Mouse (Mus musculus) NIH3T3 (cell line): ENCODE measurements at regions not wholly inside any gene's neighbourhood (a gene's known extent, or its start where the extent isn't known, plus 50 kb on each side); places are given as distances from the start of the nearest gene placed in this dataset.

Experiments
- DNase-seq: peaks from one replicate; pipeline ENCODE4 v3.0.0-alpha.2; 2012; ENCODE audit warnings: low read depth

DNA sequence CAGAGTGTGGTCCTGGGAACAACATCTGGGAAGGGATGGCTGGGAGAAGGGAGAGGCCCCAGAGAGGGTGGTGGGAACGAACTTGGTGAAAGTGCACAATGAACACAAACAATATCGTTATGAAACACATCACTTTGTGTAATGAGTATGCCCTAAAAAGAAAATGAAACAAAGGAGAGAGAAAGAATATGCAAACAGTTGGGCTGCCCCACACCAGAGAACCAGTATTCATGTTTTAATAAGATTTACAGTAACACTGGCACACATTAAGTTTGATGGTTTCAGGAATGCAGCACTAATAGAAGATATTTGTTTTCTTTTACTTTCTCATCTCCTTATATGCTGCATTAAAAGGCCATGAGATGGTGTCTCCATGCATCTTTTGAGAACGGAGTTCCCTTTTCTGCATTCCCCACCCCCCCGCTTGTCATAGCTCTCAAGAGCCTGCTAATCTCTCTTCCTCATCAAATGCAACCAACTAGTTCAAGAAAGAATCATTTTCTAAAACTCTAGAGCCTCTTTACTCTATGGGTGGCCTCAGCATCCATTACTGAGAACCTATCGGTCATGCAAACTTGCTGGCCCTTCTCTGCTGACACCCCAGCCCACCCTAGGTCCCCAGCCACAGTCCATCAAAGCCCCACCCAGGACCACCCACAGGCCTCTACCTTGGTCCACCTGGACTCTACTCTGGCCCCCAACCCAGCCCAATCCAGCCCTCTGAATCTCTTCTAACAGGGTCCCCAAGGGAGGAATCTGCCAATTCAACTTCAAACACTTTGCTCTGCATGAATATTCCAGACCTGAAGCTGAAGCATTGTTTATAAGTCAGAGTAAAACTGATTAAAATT, 379.0 kb upstream of the Nrp1 start:
- DNase-seq: no peak

DNA sequence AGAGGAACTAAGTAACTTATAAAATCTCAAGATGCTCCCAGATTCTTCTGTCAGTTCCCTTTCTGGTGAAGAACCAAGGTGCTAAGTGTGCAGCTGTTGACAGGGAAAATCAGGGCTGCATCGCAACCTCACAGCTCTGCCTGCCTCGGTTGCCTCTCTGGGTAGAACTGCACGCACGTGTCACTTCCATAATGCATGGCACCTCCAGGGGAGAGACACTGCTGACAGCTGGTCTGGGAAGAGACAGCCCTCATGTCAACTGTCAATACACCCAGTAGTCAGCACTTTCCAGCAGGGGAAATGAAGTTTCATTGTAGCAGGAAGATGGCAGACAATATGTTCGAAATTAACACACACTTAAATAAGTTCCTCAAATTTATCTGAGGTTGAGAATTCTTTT, 376.2 kb upstream of the Nrp1 start:
- no peak for DNase-seq

DNA sequence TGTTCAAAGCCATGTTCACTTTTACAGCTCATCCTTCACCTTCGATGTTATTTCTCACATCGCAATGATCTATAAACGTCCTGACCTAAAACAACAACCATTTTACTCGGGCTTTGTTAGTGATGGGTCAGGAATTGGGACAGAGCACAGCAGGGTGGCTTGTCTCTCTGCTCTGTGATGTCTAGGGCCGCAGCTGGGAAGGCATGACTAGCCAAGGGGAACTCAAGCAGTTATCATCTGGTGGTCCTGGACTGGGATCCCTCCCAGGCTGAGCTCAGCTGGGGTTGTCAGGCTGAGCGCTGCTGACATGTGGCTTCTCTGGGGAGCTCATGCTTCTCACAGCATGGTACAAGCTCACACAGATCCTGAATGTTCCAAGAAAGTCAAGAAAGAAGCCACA, 372.8 kb upstream of the Nrp1 start:
- no peak for DNase-seq

DNA sequence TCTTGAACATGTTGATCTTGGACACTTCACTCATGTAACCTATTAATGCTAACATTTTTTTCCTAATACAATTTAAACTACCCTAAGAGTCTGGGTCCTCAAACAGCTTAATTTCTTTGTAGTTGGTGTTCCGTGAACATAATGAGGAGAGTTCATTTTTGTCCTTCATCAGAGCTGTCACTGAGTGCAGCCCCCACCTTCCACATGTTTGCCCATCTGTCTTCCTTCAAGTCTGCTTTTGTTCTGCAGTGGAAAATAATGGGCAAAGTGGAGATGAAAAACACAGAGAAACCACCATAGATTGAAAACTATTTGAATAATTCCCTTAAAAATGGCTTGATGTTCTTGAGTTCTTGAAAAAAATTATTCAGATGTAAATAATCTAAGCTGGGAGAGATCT, 369.5 kb upstream of the Nrp1 start:
- no peak for DNase-seq

DNA sequence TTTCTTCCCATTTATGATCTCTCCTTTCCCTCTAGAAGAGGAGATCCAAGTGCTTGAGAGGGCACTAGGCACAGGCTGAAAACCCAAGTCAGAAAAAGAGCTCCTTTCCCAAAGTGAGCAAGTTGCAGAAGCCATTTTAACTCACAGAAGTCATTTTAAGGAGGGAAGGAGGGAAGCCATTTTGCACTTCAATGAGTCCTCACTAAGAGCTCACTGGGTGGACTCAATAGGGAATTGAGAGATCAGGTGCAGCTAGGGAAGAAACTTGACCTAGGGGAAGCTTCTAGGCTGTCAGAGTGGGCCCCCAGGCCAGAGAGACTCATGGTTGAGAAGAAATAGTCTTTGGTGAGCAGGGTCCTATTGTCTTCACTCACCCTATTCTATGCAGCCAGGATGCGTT, 363.5 kb upstream of the Nrp1 start:
- DNase-seq: no peak

DNA sequence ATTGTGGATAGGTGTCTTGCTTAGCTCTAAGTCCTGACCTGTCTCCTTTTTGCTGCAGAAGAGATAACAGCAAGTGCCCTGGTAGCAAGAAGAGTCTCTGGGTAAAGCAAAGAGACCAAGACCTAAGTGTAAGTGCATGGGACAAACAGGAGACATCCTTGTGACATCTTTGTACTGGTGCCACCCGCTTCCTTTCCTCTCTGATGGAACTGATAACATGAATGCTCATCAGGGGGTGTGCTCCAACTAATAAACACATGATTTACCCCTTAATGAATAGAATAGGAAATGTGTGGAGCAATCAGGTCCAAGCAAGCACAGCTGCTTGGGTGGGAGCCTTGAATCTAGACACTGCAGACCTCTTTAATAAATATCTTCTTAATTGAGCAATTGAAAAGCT, 362.9 kb upstream of the Nrp1 start:
- no peak for DNase-seq

DNA sequence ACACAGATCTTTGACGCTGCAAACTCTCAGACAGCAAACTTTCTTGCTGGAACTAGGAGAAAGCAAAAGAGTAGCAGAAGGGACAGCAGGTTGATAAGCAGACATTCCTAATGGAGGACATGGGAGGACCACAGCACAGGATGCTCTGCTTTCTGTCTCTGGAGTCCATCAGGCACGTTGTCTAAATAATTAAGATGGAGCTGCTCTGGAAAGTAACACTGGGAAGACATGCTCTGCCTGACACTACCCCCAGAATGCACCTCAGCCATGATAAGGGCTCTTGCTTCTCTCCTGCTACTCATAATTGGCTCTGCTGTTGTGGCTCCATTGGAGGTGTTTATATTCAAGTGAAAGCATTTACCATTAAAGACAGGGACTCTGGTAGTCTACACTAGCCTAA, 356.0 kb upstream of the Nrp1 start:
- DNase-seq: no peak

DNA sequence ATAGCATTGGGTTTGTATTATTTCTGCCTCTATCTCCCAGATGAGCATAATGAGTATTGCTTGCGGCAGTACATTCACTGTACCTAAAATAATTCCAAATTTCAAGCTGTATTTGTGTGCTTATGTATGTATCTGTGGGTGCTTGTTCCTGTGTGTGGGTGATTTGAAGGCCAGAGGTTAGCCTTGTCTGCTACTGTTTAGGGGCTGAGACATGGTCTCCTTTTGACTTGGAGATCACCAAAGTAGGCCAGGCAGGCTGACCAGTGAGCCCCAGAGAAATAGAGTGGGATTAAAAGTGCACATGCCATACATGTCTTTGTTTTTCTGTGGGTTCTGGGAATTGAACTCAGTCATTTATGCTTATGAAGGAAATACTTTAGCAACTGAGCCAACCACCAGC, 355.6 kb upstream of the Nrp1 start:
- no peak for DNase-seq

DNA sequence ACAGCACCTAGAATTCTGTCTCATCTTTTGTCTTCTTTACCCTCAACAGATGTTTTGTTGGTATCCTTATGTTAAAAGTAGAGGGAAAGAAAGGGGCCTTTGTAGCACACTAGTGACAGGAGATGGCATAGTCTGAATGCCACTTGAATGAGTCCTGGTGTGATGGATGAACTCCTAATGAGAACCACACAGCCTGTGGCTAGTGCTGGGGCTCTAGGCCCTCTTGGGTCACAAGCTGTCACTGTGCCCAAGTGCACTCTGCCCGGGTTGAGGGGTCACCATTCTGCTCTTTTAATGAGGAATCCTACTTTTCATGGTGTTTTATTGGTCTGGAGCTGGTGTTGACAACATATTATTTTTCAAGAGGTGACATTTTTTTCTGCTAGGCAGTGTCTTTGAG, 355.0 kb upstream of the Nrp1 start:
- DNase-seq: no peak

DNA sequence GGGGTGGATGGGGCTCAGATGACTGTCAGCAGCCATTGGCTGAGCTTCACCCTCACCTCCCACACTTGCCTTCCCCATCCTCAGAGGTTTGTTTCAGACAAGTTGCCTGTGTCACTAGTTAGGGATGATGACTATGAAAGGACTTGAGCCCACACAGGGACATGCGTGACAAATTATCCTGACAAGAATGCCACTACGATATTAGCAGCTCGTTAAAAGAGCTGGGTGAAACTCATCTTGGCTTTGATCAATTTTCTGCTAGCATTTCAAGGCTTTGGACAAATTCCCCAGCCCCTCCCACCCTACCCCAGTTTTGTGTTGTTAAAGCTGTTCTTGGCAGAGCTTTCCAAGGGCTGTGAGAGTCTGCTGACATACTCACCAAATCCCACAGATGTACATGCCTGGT, 354.5 kb upstream of the Nrp1 start:
- DNase-seq: peak; percentile 40

DNA sequence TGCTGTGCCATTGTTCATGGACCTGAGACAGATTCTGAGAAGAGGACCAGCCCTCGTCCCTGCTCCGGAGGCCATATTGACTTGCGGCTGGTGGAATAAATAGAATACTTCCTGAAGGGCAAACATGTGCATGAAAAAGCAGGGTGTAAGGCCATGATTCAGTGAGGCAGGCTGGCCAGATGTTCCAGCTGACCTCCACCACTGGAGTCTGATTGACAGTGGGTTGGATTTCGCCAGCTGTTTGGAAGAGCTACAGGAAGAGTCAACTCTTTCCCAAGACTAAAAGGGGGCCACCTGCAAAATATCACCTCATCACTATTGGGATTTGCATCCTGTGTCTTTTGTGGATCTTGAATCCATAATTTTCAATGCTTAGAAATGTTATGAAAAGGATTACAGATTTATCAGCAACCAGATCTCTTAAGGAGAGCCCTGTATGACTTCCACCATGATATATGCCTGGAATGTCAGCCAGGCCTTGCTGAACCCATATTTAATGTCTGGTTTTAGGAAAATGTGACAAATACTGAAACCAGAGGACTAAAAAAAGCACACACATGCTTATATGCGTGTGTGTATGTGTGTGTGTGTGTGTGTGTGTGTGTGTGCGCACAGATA, 348.9 kb upstream of the Nrp1 start:
- peak; percentile 56 for DNase-seq

DNA sequence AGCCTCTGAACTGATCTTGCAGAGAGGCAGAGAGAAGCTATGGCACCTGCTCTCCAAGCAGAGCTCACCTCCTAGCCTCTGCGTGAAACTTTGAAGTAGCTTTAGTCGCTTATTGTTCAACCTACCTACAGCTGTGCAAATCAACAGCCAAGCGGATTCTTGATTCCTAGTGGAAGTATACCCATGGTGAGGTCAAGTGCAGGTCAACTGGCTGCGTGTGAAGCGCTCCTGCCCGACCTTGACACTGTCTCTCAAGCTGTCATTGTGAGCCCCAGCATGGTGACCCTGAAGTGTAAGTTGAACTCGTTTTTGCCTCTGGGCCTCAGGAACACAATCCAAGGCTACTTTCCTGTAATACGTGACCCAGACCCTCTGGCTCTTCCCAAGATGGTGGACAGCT, 341.2 kb upstream of the Nrp1 start:
- no peak for DNase-seq

DNA sequence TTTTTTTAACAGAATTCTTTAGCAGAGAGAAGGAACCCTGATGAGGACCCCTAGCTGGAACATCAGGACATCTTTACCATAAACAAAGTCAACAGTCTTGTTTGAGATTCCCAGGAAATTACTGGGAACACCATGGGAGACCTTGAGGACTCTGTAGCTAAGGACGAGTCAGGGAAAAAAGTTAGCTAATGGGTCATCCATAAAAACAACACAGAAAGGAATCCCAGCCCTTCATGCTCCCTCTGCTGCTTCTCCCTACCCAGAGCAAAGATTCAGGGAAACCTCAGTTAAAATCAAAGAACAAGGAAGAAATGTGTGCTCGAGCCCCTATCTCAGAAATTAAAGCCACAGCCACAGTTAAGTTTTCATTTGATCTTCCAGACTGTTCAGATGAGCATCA, 334.7 kb upstream of the Nrp1 start:
- no peak for DNase-seq

DNA sequence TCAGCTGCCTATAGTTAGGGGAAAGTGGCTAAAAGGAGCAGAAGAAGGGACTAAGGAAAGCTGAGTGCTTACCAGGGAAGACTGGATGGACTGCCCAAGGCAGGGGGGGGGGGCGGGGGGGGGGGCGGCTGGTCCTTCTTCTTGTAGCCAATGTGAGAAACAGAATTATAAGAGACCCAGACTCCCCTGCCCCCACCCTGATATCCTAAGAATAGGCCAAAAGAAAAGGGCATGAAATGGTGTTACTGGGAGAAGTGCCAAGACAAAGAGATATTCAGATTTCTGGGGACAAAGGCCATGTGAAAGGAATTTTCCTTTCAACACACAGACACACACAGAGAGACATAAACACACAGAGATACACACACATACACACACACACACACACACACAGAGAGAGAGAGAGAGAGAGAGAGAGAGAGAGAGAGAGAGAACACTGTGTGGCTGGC, 333.6 kb upstream of the Nrp1 start:
- peak; percentile 72 for DNase-seq

DNA sequence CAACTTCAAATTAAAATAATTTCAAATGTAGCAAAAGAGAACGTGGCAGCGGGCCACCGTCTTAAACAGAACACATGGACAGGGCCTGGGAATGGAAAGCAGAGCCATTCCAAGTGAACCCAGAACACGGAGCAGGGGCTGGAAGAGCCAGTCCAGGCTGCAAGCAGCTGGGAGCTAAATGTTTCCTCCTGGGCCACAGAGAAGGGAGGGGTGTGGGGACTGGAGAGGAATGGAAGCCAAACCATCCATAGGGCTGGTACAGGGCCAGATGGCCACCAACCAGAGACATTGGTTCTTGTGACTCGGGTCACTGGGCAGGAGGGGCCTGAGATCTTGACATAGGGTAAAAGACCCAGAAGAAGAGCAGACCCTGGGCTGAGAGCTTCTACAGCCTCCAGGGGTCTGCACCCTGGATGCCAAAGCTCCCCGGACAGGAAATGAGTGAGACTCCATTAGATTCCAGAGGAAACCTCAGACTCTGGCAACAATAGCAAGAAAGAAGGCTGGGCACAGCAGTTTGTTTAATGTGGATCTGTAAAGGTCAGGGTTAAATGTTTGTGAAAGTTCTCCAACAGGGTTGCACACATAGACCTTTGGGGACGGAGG, 333.1 kb upstream of the Nrp1 start:
- peak; percentile 92 for DNase-seq

DNA sequence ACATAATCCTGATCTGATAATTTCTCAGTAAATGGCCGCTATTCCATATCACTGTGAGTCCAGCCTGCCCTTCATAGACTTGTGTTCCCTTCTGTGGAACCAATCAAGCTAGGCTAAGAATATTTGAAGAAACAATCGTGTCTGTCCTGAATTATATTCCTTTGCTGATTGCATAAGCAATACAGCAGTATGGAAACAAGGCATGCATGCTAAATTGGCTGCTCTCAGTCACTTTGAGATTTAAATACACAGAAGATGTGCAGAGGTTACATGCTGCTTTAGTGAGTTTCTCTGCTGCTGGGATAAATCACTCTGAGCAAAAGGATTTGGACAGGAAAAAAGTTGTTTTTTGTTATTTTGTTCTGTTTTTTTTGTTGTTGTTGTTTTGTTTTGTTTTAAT, 331.4 kb upstream of the Nrp1 start:
- DNase-seq: no peak

DNA sequence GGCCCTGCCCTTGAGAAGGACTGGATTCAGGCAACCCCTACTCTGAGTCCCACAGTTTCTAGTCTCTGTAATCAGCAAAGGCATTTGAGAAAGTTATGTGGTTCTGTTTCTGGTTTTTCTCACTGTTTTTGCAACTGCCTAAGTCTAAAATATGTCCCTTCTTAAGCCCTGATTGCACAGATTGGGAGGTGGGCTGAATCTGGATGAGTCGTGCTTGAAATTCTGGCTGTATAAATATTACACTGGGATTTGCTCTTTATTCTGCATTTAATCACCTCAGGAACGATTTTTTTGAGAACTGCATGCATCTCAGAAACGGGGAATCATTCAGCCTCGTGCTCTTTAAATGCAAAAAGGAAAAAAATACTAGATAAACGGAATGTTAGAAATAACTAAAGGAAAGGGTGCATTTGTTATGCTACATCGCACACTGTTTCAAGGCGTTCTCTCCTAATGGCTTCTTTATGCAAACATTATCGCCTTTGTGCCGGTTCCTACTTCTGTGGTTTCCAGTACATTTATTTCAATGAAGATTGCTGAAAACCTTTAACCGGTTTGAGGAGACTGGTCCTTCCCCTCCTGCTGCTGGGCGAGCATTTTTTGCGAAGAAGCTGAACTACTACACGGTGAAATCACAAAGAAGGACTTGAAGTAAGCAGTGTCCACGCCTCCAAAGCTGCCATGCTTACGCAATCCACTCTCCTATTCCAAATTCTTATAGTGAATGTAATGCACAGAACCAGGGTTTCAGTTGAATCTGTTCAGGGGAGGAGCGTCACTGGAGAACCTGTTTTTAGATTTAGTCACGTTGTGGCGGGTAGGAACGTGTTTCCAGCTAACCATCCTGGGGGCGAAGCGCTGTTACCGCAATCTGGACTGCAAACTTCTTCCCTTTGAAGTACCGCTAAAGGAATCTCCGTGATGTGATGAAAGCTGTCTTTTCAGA, 327.8 kb upstream of the Nrp1 start:
- peak; percentile 66 for DNase-seq

DNA sequence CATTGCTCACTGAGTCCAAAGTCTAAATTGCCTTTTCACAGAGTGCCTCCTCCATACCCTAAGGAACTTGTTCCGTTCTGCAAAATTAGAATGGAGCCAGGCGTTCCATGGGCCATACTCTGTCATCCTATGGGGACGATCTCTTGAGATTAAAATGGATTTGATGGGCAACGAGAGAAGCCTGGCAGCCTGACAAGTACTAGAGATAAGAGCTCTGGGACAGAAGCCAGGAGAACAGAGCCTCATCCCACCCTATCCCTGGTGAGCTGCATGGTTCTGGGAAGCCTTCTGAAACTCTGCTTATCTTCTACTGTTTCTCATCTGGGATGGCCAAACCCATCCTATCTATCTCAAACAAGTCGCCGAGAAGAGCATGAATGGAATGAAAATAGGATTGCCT, 324.3 kb upstream of the Nrp1 start:
- peak; percentile 50 for DNase-seq

DNA sequence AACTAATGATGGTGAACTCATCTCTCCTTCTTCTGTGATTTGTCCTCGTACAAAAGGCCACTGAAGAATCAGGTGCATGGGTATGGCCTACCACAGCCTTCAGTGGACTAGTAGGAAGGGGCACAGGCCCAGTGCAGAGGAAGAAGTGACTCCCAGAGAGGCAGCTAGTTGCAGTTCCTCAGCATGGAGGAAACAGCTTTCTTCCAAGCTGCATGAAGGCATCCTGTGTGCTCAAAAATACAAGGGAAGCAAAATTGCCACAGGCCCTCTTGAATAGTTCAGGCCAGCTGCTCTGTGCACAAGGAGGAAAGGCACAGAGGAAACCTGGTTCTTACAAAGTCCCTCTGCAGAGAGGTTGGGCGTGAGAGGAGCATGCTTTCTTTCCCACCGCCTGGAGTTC, 322.7 kb upstream of the Nrp1 start:
- DNase-seq: no peak

DNA sequence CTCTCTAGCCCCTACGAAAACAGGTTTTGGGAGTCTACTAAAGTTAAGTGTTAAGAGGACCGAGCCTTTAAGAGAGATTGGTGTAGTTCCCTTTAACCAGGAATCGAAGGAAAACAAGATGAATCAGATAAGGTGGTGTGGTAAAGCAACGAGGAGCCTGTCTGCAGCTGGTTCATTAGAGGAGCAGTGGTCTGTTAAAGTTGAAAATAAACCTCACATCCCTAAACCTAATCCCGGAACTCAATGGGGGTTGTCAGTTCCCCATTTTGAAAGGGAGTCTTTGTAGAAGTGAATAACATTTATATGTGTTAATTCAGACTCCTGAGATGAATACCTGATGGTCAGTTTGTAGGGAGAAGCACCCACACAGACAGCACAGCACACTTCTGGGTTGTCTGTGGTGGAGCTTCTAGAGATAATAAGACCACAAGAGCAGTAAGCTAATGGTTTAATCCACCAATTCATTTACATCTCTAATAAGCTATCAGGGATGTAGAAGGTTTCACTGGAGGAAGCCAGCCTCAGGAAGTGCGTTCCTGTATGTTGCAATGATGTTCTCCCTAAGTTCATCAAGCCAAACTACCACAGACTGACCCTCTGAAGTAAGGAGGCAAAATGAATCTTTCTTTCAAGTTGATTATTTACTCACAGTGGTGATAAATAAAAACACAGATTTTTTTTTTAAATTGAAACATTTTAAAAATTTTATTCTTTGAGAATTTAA, 318.9 kb upstream of the Nrp1 start:
- DNase-seq: no peak

DNA sequence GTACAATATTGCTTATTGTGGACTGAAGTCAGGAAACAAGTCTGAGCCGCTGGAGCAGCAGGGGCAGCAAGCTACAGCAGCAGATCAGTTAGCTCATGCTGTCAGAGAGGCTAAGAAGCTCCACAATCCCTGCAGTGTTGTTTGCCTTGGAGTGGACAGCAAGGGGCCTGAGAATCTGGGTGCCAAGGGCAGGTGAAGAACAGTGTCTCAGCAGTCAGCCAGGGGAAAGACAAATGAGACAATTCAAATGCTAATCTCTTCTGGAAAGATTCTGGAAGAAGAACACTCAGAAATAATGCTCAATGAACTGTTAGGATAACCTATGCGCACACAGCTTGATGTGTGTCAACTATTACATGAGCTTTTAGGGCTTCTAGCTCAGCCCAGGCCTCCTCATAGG, 315.5 kb upstream of the Nrp1 start:
- DNase-seq: no peak

DNA sequence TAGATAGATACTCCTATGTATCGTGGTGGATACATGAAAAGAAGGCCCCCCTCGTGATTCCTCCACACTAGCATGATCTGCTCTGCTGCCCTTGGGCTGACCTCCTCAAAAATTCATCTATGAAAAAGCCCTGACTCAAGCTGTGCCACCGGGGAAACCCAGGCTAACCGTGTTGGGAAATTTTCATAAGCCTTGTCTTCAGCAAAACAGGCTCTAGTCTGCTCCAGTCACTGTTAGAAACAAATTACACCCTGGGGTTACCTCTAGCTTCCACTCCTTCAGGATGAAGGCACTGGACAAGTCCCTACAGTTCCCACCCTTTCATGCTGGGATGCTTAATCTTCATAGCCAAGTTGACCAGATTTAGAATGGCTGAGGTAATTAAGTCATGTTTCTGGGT, 315.0 kb upstream of the Nrp1 start:
- no peak for DNase-seq
